Mouse (Mus musculus) adrenal gland, postnatal 4 days (tissue): ENCODE results near the gene Tmsb15l. TPM values are rescaled to one million over a fixed set of nuclear protein-coding genes. Genes with fewer than 3 reads are reported as not detected.

Source experiments
- total RNA-seq, 2 experiments: library from RNA; stranded (reverse); gene quantifications; 2 replicates each; pipeline ENCODE4 v1.2.3; 2021

The Tmsb15l gene
- total RNA-seq, 2 experiments from 2014 or later = 0.54 to 1.1 TPM

Other genes with a start within 250 kb of the Tmsb15l start
- gene Morf4l2, start 233.2 kb downstream of the Tmsb15l start, total RNA-seq = 100 to 1,000 TPM; 354 to 367 TPM
- not detected for gene Glra4, start 196.7 kb downstream of the Tmsb15l start, total RNA-seq
- gene Plp1, start 154.2 kb downstream of the Tmsb15l start, total RNA-seq = 10 to 100 TPM; 20.0 to 20.7 TPM
- gene Rab9b, start 108.1 kb downstream of the Tmsb15l start, total RNA-seq = under 1 TPM; 0.84 to 0.90 TPM
- gene H2bfm, start 49.5 kb downstream of the Tmsb15l start, total RNA-seq = not detected
- 10 to 100 TPM; 25.1 to 35.1 TPM for gene Tmsb15b2, start 1.4 kb downstream of the Tmsb15l start, total RNA-seq
- 1 to 10 TPM; 5.1 to 9.4 TPM for gene Tmsb15b1, start within 50 bp of the Tmsb15l start, total RNA-seq
- gene Zcchc18, start 16.3 kb upstream of the Tmsb15l start, total RNA-seq = 10 to 100 TPM; 17.9 to 20.8 TPM
- gene Slc25a53, start 61.4 kb upstream of the Tmsb15l start, total RNA-seq = 10 to 100 TPM; 11.6 to 23.3 TPM
- 10 to 100 TPM in 1 of 2 experiments, 1 to 10 TPM in 1; 9.3 to 10.4 TPM for gene Fam199x, start 72.7 kb upstream of the Tmsb15l start, total RNA-seq
- not detected for gene Esx1, start 145.2 kb upstream of the Tmsb15l start, total RNA-seq